Mouse (Mus musculus) olfactory bulb, adult 2 months (tissue): Measurements from ENCODE around the gene Armc3.

Experiments used
- CTCF ChIP-seq: fragments of 200-500 bp; IDR thresholded peaks from 2 replicates; pipeline ENCODE4 v1.5.1; 2012; ENCODE audit warnings: low read depth, mild to moderate bottlenecking, low read length, moderate library complexity; ENCODE audit not compliant: insufficient read depth
- POLR2A ChIP-seq: fragments of 200-500 bp; IDR thresholded peaks from 2 replicates; pipeline ENCODE4 v1.6.1; 2012; ENCODE audit warnings: mild to moderate bottlenecking, low read depth, low read length, moderate library complexity; ENCODE audit not compliant: insufficient read depth

DNA sequence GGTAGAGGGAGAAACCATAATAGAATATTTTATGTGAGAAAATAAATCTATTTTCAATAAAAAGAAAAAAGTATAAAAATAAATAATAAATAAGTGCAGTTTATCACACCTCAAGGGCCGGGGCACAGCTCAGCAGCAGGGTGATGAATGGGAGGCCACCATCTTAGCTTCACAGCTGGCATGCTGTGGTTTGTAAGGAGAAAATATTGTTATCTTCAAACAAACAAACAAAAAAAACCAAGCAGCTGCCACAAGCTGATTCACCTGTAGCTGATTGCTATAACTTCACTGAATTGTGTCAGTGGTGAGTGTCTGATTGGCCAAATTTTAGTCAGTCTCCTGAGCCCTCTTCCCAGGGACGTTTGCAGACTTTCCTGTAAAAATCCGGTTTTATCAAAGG lies 120.2 kb downstream of the Armc3 start:
- TF ChIP-seq CTCF: no peak
- no peak for TF ChIP-seq POLR2A
